Mouse (Mus musculus) spleen, adult 12 weeks (tissue): ENCODE results near the gene Rbms2.

Experiments used
- DNase-seq: peaks from one replicate; pipeline ENCODE4 v3.0.0; 2022; ENCODE audit warnings: low spot score

Gene Rbms2

GRCm38 (mm10) chr10:128135374-128135773, 44.7 kb downstream of the Rbms2 start:
- no peak for DNase-seq

- no peak for DNase-seq
Measured at GRCm38 (mm10) chr10:128133650-128134332, 46.3 kb downstream of the Rbms2 start.

GRCm38 (mm10) chr10:128131812-128132211, 48.3 kb downstream of the Rbms2 start:
- DNase-seq = no peak

GRCm38 (mm10) chr10:128131297-128131696, 48.8 kb downstream of the Rbms2 start:
- DNase-seq = no peak

- no peak for DNase-seq
Measured at GRCm38 (mm10) chr10:128128143-128128542, 52.0 kb downstream of the Rbms2 start.

GRCm38 (mm10) chr10:128127497-128127896, 52.6 kb downstream of the Rbms2 start:
- DNase-seq = no peak

- no peak for DNase-seq
Measured at GRCm38 (mm10) chr10:128125951-128126350, 54.1 kb downstream of the Rbms2 start.

GRCm38 (mm10) chr10:128124831-128125230, 55.3 kb downstream of the Rbms2 start:
- no peak for DNase-seq

- DNase-seq = no peak
Measured at GRCm38 (mm10) chr10:128123833-128124232, 56.3 kb downstream of the Rbms2 start.

GRCm38 (mm10) chr10:128111227-128111626, 68.9 kb downstream of the Rbms2 start:
- no peak for DNase-seq

- DNase-seq = no peak
Measured at GRCm38 (mm10) chr10:128110103-128110761, 69.9 kb downstream of the Rbms2 start.

GRCm38 (mm10) chr10:128097587-128097971, 82.5 kb downstream of the Rbms2 start:
- DNase-seq = peak; percentile 23

- peak; percentile 75 for DNase-seq
Measured at GRCm38 (mm10) chr10:128096693-128097586, 83.2 kb downstream of the Rbms2 start.

GRCm38 (mm10) chr10:128096313-128096692, 83.8 kb downstream of the Rbms2 start:
- DNase-seq = no peak

GRCm38 (mm10) chr10:128095003-128095636, 85.0 kb downstream of the Rbms2 start:
- no peak for DNase-seq

GRCm38 (mm10) chr10:128094340-128094968, 85.6 kb downstream of the Rbms2 start:
- peak; percentile 84 for DNase-seq

- peak; percentile 63 for DNase-seq
Measured at GRCm38 (mm10) chr10:128093496-128094294, 86.4 kb downstream of the Rbms2 start.

GRCm38 (mm10) chr10:128092506-128093495, 87.3 kb downstream of the Rbms2 start:
- DNase-seq = peak; percentile 76
